Mouse (Mus musculus) neutrophil, adult 5-6 weeks (primary cell): ENCODE measurements around the gene Ntf5. TPM values are rescaled to one million over a fixed set of nuclear protein-coding genes. Genes with fewer than 3 reads are reported as not detected.
"Not testable (repeated sequence)": the region's sequence is repeated elsewhere in the genome, so short reads cannot be mapped to it uniquely, and the experiment has no call there.

Experiments
- ATAC-seq: fragments of 151-379, 151-347 bp; 2 replicates; pipeline ENCODE4 v1.8.0; 2017; ENCODE audit warnings: mild to moderate bottlenecking, moderate TSS enrichment; ENCODE audit not compliant: insufficient number of reproducible peaks, poor library complexity, low FRiP score, severe bottlenecking; ENCODE audit errors: extremely low read depth
- total RNA-seq: library from RNA; stranded (forward); fragments of 200-1000 nt; gene quantifications from 2 replicates; pipeline ENCODE4 v1.2.3, GENCODE M21; 2017

Gene Ntf5
- not detected in 2 replicates for total RNA-seq

DNA sequence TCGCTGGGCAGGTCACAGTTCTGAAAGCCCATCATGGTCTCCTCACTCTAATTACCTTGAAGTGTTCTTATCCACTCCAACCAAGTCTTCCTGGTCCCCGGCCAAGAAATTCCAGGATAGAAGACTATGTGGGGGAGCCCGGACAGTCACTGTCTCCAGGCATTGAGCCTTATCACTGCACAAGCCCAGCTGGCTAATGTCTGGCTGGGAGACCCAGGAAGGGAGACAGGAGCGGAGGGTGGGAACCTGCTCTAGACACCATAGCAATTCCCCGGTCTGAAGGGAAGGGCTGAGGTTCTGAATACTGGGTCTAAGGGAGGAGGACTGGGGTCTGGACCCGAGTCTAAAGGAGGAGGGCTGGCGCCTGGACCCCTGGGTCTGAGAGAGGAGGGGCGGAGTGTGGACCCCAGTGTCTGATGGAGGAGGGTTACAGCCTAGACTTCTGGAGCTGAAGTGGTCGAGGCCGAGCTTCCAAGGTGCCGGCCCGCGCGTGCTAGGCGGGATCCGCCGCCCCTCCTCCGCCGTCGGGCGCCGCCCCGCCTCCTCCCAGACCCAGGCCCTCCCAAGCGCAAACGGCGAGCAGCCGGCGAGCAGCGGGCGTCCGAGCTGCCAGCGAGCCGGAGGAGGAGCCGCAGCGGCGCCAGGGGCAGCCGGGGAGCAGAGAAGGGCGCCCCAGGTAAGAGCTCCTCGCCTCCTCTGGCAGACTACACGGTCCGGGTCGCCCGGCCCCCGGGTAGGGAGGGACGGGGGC, at the start of gene Ntf5:
Ntf5 (plus strand) TSS at position 583 of the 751 bp plus-strand sequence.
- no peak for ATAC-seq

DNA sequence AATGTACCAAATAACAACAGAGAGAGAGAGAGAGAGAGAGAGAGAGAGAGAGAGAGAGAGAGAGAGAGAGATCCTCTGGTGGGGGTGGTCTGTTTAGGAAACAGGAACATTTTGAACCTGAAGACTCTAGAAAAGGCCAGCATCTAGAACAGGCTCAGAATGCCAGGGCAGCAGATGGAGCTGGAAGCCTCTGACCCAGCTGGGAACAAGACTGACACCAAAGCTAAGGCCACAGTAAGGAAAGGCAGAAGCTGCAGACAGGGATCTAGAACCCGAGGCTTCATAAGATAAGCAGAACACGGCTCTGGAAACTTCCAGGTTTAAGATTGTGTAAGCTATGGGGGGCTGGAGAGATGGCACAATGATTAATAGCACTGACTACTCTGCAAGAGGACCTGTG, 49.5 kb upstream of the Ntf5 start:
- no peak for ATAC-seq

DNA sequence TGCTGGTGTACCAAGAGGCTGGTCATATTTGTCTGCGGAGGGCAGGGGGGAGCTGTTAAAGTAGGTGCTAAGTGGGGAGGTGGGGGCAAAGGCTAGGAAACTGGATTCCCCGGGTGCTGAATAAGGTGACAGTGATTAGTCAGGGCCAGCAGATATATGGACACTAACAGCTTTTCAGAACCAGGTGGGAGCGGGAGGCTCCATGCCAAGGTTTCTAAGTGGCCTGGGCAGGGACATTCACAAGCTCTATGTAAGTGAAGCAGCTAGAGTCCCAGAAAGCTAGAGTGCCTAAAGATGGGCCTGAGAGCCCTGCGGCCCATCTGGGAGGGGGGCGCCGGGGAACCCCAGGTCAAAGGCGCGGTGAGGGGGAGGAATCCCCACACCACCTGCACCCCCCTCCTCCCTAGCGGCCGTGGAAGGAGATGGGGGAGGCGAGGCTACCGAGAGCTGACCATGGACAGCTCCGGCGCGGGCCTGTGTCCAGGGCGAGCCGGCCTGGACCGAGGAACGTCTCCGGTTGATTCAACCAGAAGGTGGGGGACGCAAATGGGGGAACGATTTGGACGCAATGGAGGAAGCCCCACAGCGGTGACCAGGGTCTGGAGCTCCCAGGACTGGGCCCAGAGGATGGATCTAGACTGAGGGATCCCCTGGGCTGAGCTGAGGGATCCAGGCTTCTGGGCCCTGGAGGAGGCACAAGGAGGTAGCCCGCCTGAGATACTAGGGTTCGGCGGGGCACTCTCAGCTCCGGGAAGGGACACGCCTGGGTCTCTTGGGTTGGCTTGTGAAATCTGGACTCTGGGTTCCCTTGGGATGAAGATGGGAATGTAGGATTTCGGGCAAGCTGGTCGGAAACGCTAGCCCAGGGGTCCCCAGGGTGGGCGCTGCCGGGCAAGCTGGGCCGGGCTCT, 47.5 kb upstream of the Ntf5 start:
- no peak for ATAC-seq

DNA sequence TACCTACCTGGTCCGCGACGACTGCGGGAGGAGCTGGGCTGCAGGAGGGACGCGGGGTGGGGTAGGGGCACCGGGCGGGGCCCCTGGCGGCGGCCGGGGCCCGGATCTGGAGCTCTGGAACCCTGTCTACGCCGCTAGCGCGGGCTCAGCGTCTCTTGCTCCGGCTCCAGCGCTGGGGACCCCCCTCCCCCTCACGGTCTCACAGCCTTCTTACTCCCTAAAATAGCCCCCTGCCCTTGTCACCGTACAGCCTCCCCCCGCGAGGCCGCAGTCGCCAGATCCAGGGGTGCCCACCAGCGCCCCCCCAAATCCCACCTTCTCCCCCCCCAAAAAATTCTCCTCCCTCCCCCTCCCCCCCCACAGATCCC, 46.9 kb upstream of the Ntf5 start, which contains the start of gene Ppfia3:
Ppfia3 (minus strand) TSS at position 368 of the 368 bp plus-strand sequence.
- ATAC-seq: no peak

DNA sequence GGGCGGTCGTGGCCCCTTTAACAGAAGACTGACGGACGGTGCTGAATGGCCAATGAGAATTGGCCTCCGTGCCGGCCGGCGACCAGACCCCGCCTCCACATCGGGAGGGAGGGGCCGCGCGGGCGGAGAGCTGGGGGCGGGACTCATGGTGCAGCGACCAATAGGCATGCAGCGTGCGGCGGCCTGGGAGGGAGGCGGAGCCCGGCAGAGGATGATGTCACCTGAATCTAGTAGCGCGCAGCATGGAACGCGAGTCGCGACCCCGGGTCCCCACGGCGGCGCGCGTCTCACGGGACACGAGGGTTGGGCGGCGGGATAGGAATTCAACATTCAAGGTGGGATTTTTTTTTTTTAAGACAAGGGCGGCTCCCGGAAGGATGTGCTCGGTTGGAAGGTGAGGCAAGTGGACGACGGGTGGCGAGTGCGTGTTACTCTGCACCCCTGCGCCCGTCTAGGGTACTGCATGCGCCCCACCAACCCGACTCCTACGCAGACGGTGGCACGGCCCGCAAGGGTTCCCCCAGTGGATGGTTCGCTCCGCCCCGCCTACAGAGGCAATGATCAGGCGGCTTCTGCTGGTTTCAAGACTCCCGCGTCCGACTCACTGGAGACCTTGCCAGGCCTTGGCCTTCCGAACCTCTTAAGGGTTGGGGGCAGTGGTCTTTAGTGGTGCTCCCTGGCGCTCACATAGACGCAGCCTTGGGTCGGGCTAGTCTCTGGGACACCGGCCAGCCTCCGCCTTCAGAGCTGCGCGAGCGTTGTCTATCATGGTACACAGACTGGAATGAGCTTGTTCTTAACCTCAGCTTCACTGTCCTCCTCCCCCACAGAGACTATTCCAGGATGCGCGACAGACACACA, 46.2 kb upstream of the Ntf5 start:
- peak; percentile 80 for ATAC-seq

DNA sequence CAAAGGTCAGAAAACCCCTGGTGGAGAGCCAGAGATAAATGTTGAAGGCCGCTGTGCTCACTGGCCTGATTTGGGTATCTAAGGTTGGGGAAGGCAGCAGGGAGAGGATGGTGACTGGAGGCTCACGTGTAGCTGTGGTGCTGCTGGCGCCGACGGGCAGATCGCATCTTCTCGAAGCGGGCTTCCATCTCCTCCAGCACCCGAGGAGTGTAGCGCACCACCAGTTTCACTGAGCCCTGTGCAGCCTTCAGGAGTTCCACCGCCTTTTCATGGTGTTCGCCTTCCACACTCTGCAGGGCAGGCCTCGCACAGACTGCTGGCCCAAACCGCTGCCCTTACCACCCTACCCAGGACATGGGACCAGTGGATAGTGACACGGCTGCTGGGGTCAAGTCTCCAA, 45.3 kb upstream of the Ntf5 start:
- no peak for ATAC-seq

DNA sequence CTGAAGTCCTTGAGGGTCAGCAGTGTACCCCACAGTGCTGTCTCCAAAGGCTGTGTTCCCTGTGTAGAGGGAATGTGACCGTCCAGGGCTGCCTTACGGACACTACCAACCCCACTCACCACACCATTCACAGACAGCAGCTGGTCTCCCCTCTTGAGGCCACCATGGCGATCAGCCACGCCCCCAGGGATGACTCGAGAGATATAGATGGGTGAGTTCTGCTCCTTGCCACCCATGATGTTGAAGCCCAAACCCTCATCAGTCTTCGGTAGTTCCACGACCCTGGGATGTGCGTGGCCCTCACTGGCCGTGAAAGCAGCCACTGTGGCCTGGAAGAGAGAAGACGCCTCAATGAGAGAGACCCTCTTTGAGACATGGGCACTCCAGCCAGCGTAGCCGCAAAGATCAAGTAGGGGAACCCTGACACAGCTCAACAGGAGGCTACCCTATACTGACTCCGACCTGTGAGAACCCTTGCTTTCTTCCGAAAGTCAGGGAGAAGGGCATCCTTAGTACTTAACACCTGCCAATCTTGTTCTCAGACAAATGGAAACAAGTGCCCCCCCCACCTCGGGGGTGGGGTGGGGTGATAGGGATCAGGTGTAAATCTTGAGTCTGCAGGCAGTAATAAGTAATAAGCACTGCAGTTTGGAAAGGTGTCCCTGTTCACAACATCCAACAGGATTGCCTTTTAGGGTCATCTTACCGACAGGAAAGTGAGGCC, 44.3 kb upstream of the Ntf5 start:
- no peak for ATAC-seq

DNA sequence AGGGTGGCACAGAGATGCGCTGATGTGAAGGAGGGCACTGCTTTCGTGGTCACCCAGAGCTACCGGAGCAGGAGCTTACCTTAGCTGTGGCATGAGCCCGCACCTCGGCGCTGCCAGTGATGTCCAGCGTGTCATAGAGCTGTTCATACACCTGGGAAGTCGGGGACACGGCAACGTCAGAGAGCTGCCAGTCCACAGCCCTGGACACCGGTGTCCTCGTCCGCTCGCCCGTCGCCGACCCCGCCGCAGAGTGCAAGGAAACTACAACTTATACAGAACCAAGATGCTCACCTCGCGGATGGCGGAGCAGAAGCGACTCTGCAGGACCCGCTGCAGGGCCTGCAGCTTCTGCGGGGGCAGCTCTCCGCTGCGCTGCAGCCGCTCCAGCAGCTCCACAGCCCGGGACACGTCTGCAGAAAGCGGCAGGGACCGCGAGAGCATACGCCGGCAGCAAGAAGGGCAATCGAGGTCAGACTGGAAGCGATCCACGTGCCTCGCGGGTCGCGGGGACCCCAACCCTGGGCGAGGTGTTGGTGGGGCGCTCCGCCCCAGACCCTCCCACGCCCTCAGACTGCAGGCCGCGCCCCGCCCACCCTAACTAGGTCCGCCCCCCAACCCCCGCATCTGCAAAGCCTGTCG, 43.5 kb upstream of the Ntf5 start:
- ATAC-seq: no peak

DNA sequence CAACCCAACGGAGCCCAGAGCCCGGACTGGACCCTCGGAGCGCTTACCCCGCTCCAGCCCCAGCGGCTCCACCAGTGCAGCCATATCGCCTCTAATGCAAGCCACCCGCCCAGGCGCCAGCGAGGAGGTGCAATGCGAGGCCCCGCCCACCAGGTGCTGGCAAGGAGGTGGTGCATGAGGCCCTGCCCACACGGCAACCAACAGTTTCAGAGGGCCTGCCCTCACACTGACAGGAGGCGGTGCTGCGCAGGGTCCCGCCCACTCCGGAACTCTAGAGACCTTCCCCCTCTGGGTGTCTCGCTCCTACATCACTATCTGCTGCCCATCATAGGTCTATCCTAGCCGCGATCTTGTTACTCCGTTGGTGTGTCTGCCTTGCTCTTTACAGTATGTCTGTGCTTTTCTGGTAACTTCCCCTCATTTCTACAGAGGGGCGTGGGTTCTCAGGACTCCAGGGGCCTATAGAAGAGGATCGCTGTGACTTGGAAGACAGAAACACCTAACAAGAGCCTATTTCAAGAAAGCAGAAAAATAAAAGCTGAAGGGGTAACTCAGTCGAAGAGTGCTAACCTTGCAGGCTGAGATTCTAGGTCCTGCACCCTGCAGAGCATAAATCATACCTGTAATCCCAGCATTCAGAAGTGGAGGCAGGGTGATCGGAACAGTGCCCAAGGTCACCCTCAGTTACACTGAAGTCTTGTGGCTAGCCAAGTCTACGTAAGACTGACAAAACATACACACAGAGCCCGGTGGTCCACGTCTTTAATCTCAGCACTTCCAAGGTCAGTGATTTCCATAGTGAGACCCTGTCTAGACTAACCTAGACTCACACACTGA, 42.8 kb upstream of the Ntf5 start, which contains the start of gene Lin7b:
Lin7b (minus strand) TSS at position 109 of the 837 bp plus-strand sequence.
- peak; percentile 59 for ATAC-seq

DNA sequence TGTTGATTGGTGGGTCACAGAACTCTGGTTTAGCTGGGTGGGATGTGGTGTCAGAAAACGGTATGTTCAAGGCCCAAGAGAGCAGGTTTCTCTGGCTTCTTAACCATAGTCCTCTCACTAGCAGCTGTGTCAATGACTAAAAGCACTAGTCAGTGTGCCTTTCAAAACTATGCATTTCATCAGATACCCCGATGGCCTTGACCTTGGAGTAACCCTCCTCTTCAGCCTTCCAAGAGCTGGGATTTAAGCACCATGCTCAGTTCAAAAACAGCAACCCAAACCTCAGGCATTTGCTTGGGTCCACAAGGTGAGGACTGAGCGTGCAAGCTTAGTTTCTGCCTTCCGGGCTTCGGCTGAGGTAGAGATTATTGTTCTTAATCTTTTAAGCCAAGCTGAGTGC, 41.1 kb upstream of the Ntf5 start:
- no peak for ATAC-seq

DNA sequence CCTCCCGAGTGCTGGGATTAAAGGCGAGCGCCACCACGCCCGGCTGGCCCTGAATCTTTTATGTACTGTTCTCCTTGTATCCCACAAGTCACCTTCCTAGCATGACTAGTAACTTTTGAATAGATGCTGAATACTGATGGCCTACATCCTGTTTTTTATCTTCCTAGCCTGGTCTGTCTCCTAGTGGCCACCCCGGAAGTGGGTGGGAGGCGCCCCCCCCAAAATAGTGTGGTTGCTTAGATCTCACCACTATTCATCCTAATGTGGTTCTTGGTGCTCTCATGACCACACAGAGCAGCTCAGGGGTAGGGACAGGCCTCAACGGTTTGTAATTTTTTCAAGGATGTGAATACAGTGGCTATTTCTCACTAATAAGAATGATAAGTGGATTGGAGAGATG, 38.9 kb upstream of the Ntf5 start:
- ATAC-seq: no peak

DNA sequence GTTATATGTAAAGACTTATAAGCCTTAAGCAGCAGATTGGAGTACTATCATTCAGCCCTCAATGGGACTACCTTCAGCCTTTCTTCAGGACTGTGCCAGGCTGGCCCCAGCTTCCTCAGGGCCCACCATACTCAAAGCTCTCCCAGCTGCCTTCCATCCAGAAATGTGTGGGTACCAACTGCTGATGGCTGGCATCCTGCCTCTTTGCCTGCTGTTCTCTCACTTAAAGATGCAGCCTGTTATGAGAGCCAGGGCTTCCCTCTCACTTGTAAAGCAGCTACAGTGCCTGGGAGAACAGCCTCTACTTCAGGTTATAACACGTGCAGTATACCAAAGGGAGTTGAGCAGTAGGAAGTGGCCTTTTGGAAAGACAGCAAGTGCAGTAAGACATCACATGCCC, 37.4 kb upstream of the Ntf5 start:
- ATAC-seq: no peak

DNA sequence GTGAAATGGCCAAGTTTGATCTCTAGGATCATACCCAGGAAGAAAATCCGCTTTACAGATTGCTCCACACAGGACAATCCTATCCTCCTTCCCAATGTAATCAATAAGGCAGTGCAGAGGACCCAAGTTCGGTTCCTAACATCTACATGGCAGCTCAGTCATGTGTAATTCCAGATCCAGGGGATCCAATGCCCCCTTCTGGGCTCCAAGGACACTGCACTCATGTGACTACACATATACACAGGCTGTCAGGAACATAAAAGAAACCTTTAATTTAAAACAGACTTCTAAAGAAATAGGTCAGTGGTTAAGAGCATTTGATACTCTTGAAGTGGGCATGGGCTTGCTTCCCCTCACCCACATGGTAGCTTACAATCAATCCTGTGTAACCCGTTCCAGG, 27.4 kb upstream of the Ntf5 start:
- no peak for ATAC-seq

DNA sequence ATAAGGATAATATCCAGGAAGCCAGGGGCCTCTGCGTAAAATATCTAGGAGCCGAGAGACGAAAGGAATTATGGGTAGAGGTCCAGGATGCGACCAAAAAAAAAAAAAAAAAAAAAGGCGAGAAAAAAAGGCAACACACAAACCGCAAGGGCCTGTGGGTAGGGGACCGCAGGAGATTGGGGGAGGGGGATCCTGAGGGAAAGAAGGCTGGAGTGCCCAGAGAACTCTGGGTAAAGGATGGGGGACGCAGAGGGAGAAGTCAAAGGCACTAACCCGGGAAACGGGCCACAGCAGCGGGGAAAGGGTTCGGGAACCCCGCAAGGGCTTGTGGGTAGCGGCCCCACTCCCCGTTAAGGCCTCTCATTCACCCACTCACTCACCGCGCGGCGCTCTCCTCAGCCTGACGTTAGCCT, 18.4 kb upstream of the Ntf5 start:
- ATAC-seq: peak; percentile 30

DNA sequence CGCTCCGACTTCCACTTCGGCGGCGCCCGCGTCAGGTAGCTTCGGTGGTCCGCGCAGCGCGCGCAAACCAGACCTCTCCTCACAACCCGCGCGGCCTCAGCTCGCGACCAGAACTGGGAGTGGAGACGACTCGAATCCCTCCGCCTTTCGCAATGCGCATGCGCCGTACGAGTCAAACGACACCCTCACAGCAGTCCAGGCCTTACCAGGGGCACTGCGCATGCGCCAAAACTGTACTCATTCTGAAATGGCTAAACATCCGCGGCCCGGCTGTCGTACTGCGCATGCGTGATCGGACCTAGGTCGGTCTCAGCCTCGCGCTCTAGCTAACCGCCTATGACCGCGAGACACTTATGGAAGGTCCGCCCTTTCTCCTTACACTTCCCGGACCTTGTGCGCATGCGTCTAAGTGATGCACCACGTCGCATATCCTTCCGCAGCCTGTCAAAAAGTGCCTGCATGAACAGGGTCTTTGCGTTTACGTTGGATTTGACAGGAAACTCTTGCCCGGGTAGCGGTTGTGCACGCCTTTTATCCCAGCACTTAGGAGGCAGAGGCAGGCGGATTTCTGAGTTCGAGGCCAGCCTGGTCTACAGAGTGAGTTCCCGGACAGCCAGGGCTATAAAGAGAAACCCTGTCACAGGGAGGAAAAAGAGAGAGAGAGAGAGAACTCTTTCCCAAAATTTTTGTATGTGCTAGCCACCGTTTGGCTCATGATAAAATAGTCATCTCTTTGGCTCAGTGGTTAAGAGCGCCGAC, 17.7 kb upstream of the Ntf5 start, which contains the start of gene Snrnp70:
Snrnp70 (minus strand) TSS at position 165 of the 759 bp plus-strand sequence.
- peak; percentile 97 for ATAC-seq

DNA sequence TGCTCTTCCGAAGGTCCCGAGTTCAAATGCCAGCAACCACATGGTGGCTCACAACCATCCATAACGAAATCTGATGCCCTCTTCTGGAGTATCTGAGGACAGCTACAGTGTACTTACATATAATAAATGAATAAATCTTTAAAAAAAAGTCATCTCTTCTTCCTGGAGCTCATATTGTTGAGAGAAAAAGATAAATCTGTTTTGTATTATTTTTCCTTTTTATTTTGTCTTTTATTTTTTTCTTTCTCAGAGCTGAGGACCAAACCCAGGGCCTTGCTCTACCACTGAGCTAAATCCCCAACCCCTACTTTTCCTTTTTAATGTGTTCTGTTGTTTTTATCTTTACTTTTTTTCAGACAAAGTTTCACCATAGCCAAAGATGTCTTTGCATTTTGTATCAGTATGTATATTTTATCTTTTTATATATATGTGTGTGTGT, 17.1 kb upstream of the Ntf5 start:
- not testable (repeated sequence) for ATAC-seq
